Mouse (Mus musculus) kidney, postnatal 0 days (tissue): ENCODE measurements around the gene Vti1a. TPM values are rescaled to one million over a fixed set of nuclear protein-coding genes. Genes with fewer than 3 reads are reported as not detected.

Source experiments
- ATAC-seq: fragments of 200-750 bp; cut with Nextera tagmentation; replicated peaks from 2 replicates; pipeline ENCODE4 v1.8.0; 2017; ENCODE audit warnings: low read depth, moderate number of reproducible peaks, moderate TSS enrichment, moderate library complexity; ENCODE audit not compliant: low FRiP score
- DNase-seq: peaks from one replicate; pipeline ENCODE4 v3.0.0-alpha.2; 2016; ENCODE audit warnings: low spot score
- H3K27ac ChIP-seq: fragments of 300-500 bp; sonication (generic); 2 replicates; pipeline ENCODE4 v1.5.1; 2014; ENCODE audit warnings: mild to moderate bottlenecking
- H3K27me3 ChIP-seq: fragments of 300-500 bp; sonication (generic); 2 replicates; pipeline ENCODE4 v1.6.1; 2014; ENCODE audit warnings: low read length, mixed read lengths; ENCODE audit not compliant: insufficient read depth
- H3K36me3 ChIP-seq: fragments of 300-500 bp; sonication (generic); 2 replicates; pipeline ENCODE4 v1.6.1; 2014; ENCODE audit warnings: low read length, mixed read lengths; ENCODE audit not compliant: insufficient read depth
- H3K4me1 ChIP-seq: fragments of 300-500 bp; sonication (generic); replicated peaks from 2 replicates; pipeline ENCODE4 v1.6.1; 2014; ENCODE audit warnings: antibody characterized with exemption, low read length, mixed read lengths; ENCODE audit not compliant: insufficient read depth
- H3K4me2 ChIP-seq: fragments of 300-500 bp; sonication (generic); 2 replicates; pipeline ENCODE4 v1.6.1; 2014; ENCODE audit warnings: mild to moderate bottlenecking, low read length, moderate library complexity, mixed read lengths
- H3K4me3 ChIP-seq: fragments of 300-500 bp; sonication (generic); replicated peaks from 2 replicates; pipeline ENCODE4 v1.5.1; 2014; ENCODE audit warnings: low read depth, low read length
- H3K9ac ChIP-seq: fragments of 300-500 bp; sonication (generic); 2 replicates; pipeline ENCODE4 v1.6.1; 2014; ENCODE audit warnings: low read depth, low read length
- H3K9me3 ChIP-seq: fragments of 300-500 bp; sonication (generic); replicated peaks from 2 replicates; pipeline ENCODE4 v1.6.1; 2016; ENCODE audit warnings: low read length, inconsistent platforms, mixed read lengths
- CTCF ChIP-seq: IDR thresholded peaks from 2 replicates; pipeline ENCODE4 v1.5.1; 2016; ENCODE audit warnings: antibody characterized with exemption, low read depth, mild to moderate bottlenecking, moderate library complexity
- WGBS: fragments of 180-500 bp; shearing (Covaris S2); extraction: QIAGEN DNeasy Blood & Tissue Kit; methylation state at CpG from one replicate; pipeline ENCODE4 v1.1.7; 2014; 5-methylcytosine and 5-hydroxymethylcytosine counted together
- polyA plus RNA-seq: library from polyadenylated mRNA; unstranded; fragments of >200 nt; fragmentation: Nextera tagmentation; extraction: Ambion mirVana; gene quantifications from 2 replicates; pipeline ENCODE4 v1.2.1, GENCODE M21; 2015

The Vti1a gene
- polyA plus RNA-seq, 1 experiment from 2014 or later = 22.4 TPM

- no peak overlapping the region for H3K4me2 ChIP-seq
- H3K27me3 ChIP-seq = no peaks in the 10 kb centered on the region
- no peak overlapping the region for H3K9ac ChIP-seq
- no peaks in the 10 kb centered on the region for H3K36me3 ChIP-seq
- H3K9me3 ChIP-seq = no peaks in the 10 kb centered on the region
- whole genome bisulfite sequencing = 37% methylated on average over 5 of the region's 5 CpGs
- no peak for DNase-seq
- TF ChIP-seq CTCF = no peak
- no peak overlapping the region for H3K27ac ChIP-seq
- H3K4me1 ChIP-seq = no peaks in the 10 kb centered on the region
- no peak for ATAC-seq
- H3K4me3 ChIP-seq = no peak overlapping the region
These were observed 346.6 kb downstream of the Vti1a start for GRCm38 (mm10) chr19:55662521-55663223.

- no peaks in the 10 kb centered on the region for H3K9me3 ChIP-seq
- no peak overlapping the region for H3K27ac ChIP-seq
- DNase-seq (no peak), ATAC-seq (no peak)
- no peaks in the 10 kb centered on the region for H3K4me1 ChIP-seq
- TF ChIP-seq CTCF = no peak
- H3K9ac ChIP-seq = no peak overlapping the region
- H3K27me3 ChIP-seq = no peaks in the 10 kb centered on the region
- no peak overlapping the region for H3K4me2 ChIP-seq
- H3K4me3 ChIP-seq = no peak overlapping the region
- 43% methylated on average over 9 of the region's 9 CpGs for WGBS
- H3K36me3 ChIP-seq = no peaks in the 10 kb centered on the region
These were observed 351.7 kb downstream of the Vti1a start for GRCm38 (mm10) chr19:55667787-55668186.

GRCm38 (mm10) chr19:55668896-55669295, 352.8 kb downstream of the Vti1a start:
- Histone ChIP-seq H3K4me2 (no peak overlapping the region), H3K36me3 (no peaks in the 10 kb centered on the region), H3K27ac (no peak overlapping the region), H3K9ac (no peak overlapping the region), H3K4me3 (no peak overlapping the region), H3K4me1 (no peaks in the 10 kb centered on the region), H3K27me3 (no peaks in the 10 kb centered on the region), H3K9me3 (no peaks in the 10 kb centered on the region)
- no peak for TF ChIP-seq CTCF
- 40% methylated on average over 9 of the region's 9 CpGs for WGBS
- DNase-seq = peak; percentile 8
- ATAC-seq = no peak

Other genes starting within 250 kb of the Vti1a start
- gene Gpam, start 189.1 kb upstream of the Vti1a start, polyA plus RNA-seq = 16.6 and 17.3 TPM in 2 replicates
- gene Tectb, start 135.6 kb upstream of the Vti1a start, polyA plus RNA-seq = 0.05 TPM in 1 of 2 replicates, not detected in the other
- gene Gucy2g, start 75.1 kb upstream of the Vti1a start, polyA plus RNA-seq = 0.34 and 0.36 TPM in 2 replicates
- 60.6 and 64.8 TPM in 2 replicates for gene Acsl5, start 64.4 kb upstream of the Vti1a start, polyA plus RNA-seq
- gene Zdhhc6, start 263 bp upstream of the Vti1a start, polyA plus RNA-seq = 79.9 and 92.8 TPM in 2 replicates